Mouse (Mus musculus) forebrain, embryonic 11.5 days (tissue): Measurements from ENCODE around the gene Sox15. TPM values are rescaled to one million over a fixed set of nuclear protein-coding genes. Genes with fewer than 3 reads are reported as not detected.
A peak's percentile ranks its signal among the peaks of the same experiment; 100 is the strongest.

Source experiments
- ATAC-seq: fragments of 200-750 bp; cut with Nextera tagmentation; replicated peaks from 2 replicates; pipeline ENCODE4 v1.8.0; 2017; ENCODE audit warnings: moderate TSS enrichment; ENCODE audit not compliant: low FRiP score
- DNase-seq: peaks from one replicate; pipeline ENCODE4 v3.0.0-alpha.2; 2017; ENCODE audit warnings: low spot score
- H3K27ac ChIP-seq: fragments of 300-500 bp; sonication (generic); 2 replicates; pipeline ENCODE4 v1.5.1; 2014; ENCODE audit warnings: low read depth, low read length
- H3K27me3 ChIP-seq: fragments of 300-500 bp; sonication (generic); 2 replicates; pipeline ENCODE4 v1.6.1; 2014; ENCODE audit warnings: mild to moderate bottlenecking, low read length, mixed read lengths; ENCODE audit not compliant: control insufficient read depth, insufficient read depth
- H3K36me3 ChIP-seq: fragments of 300-500 bp; sonication (generic); 2 replicates; pipeline ENCODE4 v1.6.1; 2014; ENCODE audit warnings: mild to moderate bottlenecking, low read length, moderate library complexity, mixed read lengths; ENCODE audit not compliant: control insufficient read depth, insufficient read depth
- H3K4me1 ChIP-seq: fragments of 300-500 bp; sonication (generic); replicated peaks from 2 replicates; pipeline ENCODE4 v1.6.1; 2014; ENCODE audit warnings: low read length, mixed read lengths; ENCODE audit not compliant: control insufficient read depth, insufficient read depth
- H3K4me2 ChIP-seq: fragments of 300-500 bp; sonication (generic); 2 replicates; pipeline ENCODE4 v1.6.1; 2014; ENCODE audit warnings: low read depth, mild to moderate bottlenecking, low read length, moderate library complexity, mixed read lengths; ENCODE audit not compliant: severe bottlenecking
- H3K4me3 ChIP-seq: fragments of 300-500 bp; sonication (generic); 2 replicates; pipeline ENCODE4 v1.5.1; 2014; ENCODE audit warnings: low read depth, low read length
- H3K9ac ChIP-seq: fragments of 300-500 bp; sonication (generic); 2 replicates; pipeline ENCODE4 v1.6.1; 2014; ENCODE audit warnings: low read length
- H3K9me3 ChIP-seq: fragments of 300-500 bp; sonication (generic); 2 replicates; pipeline ENCODE4 v1.6.1; 2016; ENCODE audit warnings: low read length, mixed read lengths; ENCODE audit not compliant: control insufficient read depth
- WGBS: fragments of 180-500 bp; shearing (Covaris S2); extraction: QIAGEN DNeasy Blood & Tissue Kit; methylation state at CpG from one replicate; pipeline ENCODE4 v1.1.7; 2014; 5-methylcytosine and 5-hydroxymethylcytosine counted together
- polyA plus RNA-seq: library from polyadenylated mRNA; unstranded; fragments of >200 nt; fragmentation: Nextera tagmentation; extraction: Ambion mirVana; gene quantifications from 2 replicates; pipeline ENCODE4 v1.2.1, GENCODE M21; 2014

The Sox15 gene
- polyA plus RNA-seq, 1 experiment from 2014 or later: not detected

- H3K27ac ChIP-seq: no peak overlapping the region
- no peaks in the 10 kb centered on the region for H3K27me3 ChIP-seq
- DNase-seq: no peak
- H3K4me2 ChIP-seq: peak overlapping the region; percentile 94; the same call in 1 of the 2 replicates
- WGBS: 93% methylated on average over 30 of the region's 30 CpGs
- H3K9ac ChIP-seq: peak overlapping the region; percentile 83
- H3K36me3 ChIP-seq: peaks cover 2% of the 10 kb centered on the region; the same call in 1 of the 2 replicates
- H3K9me3 ChIP-seq: no peaks in the 10 kb centered on the region
- ATAC-seq: no peak
- H3K4me1 ChIP-seq: peaks cover 12% of the 10 kb centered on the region; the same call in 1 of the 2 replicates
- H3K4me3 ChIP-seq: peak overlapping the region; percentile 85
These were observed 25.2 kb downstream of the Sox15 start for GRCm38 (mm10) chr11:69680136-69680855.

GRCm38 (mm10) chr11:69681314-69682208 lies 26.4 kb downstream of the Sox15 start, which contains the start of gene Senp3:
Gene Senp3, minus strand, starts transcription at chr11:69682084.
- H3K4me3 ChIP-seq: peak within 1 kb of the TSS; percentile 85
- peak; percentile 99 for DNase-seq
- H3K27me3 ChIP-seq: no peaks in the 10 kb centered on the region
- peak within 1 kb of the TSS; percentile 83 for H3K9ac ChIP-seq
- H3K4me1 ChIP-seq: peaks cover 12% of the 10 kb centered on the region; the same call in 1 of the 2 replicates
- H3K9me3 ChIP-seq: no peaks in the 10 kb centered on the region
- H3K36me3 ChIP-seq: peaks cover 2% of the 10 kb centered on the region; the same call in 1 of the 2 replicates
- peak; percentile 95 for ATAC-seq
- peak within 1 kb of the TSS; percentile 94 for H3K4me2 ChIP-seq
- WGBS: 1% methylated on average over 73 of the region's 80 CpGs
- H3K27ac ChIP-seq: peak within 1 kb of the TSS; percentile 92

GRCm38 (mm10) chr11:69682209-69682839 lies 27.2 kb downstream of the Sox15 start:
- H3K36me3 ChIP-seq: peaks cover 2% of the 10 kb centered on the region; the same call in 1 of the 2 replicates
- peak overlapping the region; percentile 92 for H3K27ac ChIP-seq
- H3K9me3 ChIP-seq: no peaks in the 10 kb centered on the region
- H3K9ac ChIP-seq: peak overlapping the region; percentile 83
- H3K4me3 ChIP-seq: peak overlapping the region; percentile 85
- peak overlapping the region; percentile 94 for H3K4me2 ChIP-seq
- ATAC-seq (0 out of 2 replicates have a peak, but pooled peaks have one; percentile 38), DNase-seq (no peak)
- WGBS: 30% methylated on average over 24 of the region's 24 CpGs
- peaks cover 12% of the 10 kb centered on the region; the same call in 1 of the 2 replicates for H3K4me1 ChIP-seq
- no peaks in the 10 kb centered on the region for H3K27me3 ChIP-seq

- Histone ChIP-seq H3K9ac (peak overlapping the region; percentile 32), H3K4me2 (peak overlapping the region; percentile 94; the same call in 1 of the 2 replicates), H3K36me3 (peaks cover 2% of the 10 kb centered on the region; the same call in 1 of the 2 replicates), H3K9me3 (no peaks in the 10 kb centered on the region), H3K27ac (no peak overlapping the region; the same call in 1 of the 2 replicates), H3K27me3 (no peaks in the 10 kb centered on the region), H3K4me3 (no peak overlapping the region), H3K4me1 (peaks cover 12% of the 10 kb centered on the region; the same call in 1 of the 2 replicates)
- DNase-seq (peak; percentile 95), ATAC-seq (peak; percentile 45; the same call in 1 of the 2 replicates)
- WGBS: 26% methylated on average over 12 of the region's 12 CpGs
These were observed 27.9 kb downstream of the Sox15 start for GRCm38 (mm10) chr11:69682840-69683533.

GRCm38 (mm10) chr11:69683576-69683975 lies 28.5 kb downstream of the Sox15 start:
- Histone ChIP-seq H3K27me3 (no peaks in the 10 kb centered on the region), H3K4me3 (no peak overlapping the region), H3K4me2 (no peak overlapping the region), H3K4me1 (peaks cover 12% of the 10 kb centered on the region; the same call in 1 of the 2 replicates), H3K27ac (no peak overlapping the region), H3K9me3 (no peaks in the 10 kb centered on the region), H3K9ac (peak overlapping the region; percentile 32; the same call in 1 of the 2 replicates), H3K36me3 (peaks cover 2% of the 10 kb centered on the region; the same call in 1 of the 2 replicates)
- no peak for ATAC-seq
- no peak for DNase-seq
- 80% methylated on average over 7 of the region's 7 CpGs for WGBS

DNA sequence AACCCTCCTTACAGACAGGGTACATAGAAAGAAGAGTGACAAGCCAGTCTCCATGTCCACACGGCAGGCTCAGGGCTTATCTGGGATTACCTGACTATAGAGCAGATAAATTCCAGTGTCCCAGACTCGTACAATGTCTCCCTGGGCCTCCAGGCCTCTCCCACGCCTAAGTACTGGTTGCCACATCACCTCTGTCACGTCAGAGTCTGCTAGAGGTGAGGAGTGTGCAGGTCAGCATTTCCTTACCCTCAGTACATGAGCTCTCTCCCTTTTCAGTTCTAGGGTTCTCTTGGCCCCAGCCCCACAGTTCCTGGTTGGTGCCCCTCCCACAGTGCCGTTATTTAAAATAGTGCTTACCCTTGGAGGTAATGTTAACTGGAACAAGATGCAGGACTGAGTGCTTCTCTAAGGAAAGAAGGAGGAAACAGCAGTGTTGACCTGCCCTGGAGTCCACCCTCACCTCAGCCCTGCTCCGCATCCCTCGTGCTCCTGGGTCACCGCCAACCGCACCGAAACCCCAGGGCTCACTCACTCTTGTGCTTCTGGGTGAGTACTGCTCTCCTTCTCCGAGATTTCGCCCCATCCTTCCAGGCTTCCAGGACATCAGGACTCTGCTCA lies 29.1 kb downstream of the Sox15 start:
- Histone ChIP-seq H3K36me3 (peaks cover 2% of the 10 kb centered on the region; the same call in 1 of the 2 replicates), H3K4me3 (no peak overlapping the region), H3K9me3 (no peaks in the 10 kb centered on the region), H3K9ac (no peak overlapping the region), H3K27me3 (no peaks in the 10 kb centered on the region), H3K4me1 (peaks cover 12% of the 10 kb centered on the region; the same call in 1 of the 2 replicates), H3K4me2 (no peak overlapping the region), H3K27ac (no peak overlapping the region)
- ATAC-seq (no peak), DNase-seq (no peak)
- WGBS: 79% methylated on average over 12 of the region's 12 CpGs

GRCm38 (mm10) chr11:69684936-69685335 lies 29.8 kb downstream of the Sox15 start:
- no peak overlapping the region for H3K4me2 ChIP-seq
- DNase-seq: no peak
- H3K36me3 ChIP-seq: peaks cover 2% of the 10 kb centered on the region; the same call in 1 of the 2 replicates
- WGBS: 84% methylated on average over 6 of the region's 6 CpGs
- no peak overlapping the region for H3K27ac ChIP-seq
- H3K27me3 ChIP-seq: no peaks in the 10 kb centered on the region
- H3K4me1 ChIP-seq: peaks cover 12% of the 10 kb centered on the region; the same call in 1 of the 2 replicates
- ATAC-seq: no peak
- no peak overlapping the region for H3K4me3 ChIP-seq
- H3K9me3 ChIP-seq: no peaks in the 10 kb centered on the region
- no peak overlapping the region for H3K9ac ChIP-seq
